Mouse (Mus musculus) cerebellum, adult 18-20 months (tissue): ENCODE results near the gene Mgmt.

ENCODE experiments used
- DNase-seq, 2 experiments: peaks; one replicate each; pipeline ENCODE4 v3.0.0; 2021

Mgmt gene

GRCm38 (mm10) chr7:137140321-137140720 is 245.9 kb downstream of the Mgmt start:
- no peak for DNase-seq

- no peak for DNase-seq
Measured at GRCm38 (mm10) chr7:137141386-137141785, 247.0 kb downstream of the Mgmt start.

GRCm38 (mm10) chr7:137147101-137147500 is 252.7 kb downstream of the Mgmt start:
- peak in 1 of 2 experiments; percentile 19 for DNase-seq

GRCm38 (mm10) chr7:137151854-137152253 is 257.4 kb downstream of the Mgmt start:
- no peak for DNase-seq

GRCm38 (mm10) chr7:137154623-137155022 is 260.2 kb downstream of the Mgmt start:
- DNase-seq: no peak

- no peak for DNase-seq
Measured at GRCm38 (mm10) chr7:137159086-137159485, 264.7 kb downstream of the Mgmt start.

- DNase-seq: peak in 1 of 2 experiments; percentile 9
Measured at GRCm38 (mm10) chr7:137172278-137172677, 277.9 kb downstream of the Mgmt start.
